Mouse (Mus musculus): ENCODE results near the gene Gm11237.
"Not testable (repeated sequence)": the region's sequence is repeated elsewhere in the genome, so short reads cannot be mapped to it uniquely, and the experiment has no call there.

Gm11237 gene

GRCm38 (mm10) chr4:73622684-73623083, at the start of gene Gm11237:
Gene Gm11237, plus strand, starts transcription at chr4:73622984.
- DNase-seq (ENCODE audit: low spot score in 2 of 2) = not testable (repeated sequence)

DNA sequence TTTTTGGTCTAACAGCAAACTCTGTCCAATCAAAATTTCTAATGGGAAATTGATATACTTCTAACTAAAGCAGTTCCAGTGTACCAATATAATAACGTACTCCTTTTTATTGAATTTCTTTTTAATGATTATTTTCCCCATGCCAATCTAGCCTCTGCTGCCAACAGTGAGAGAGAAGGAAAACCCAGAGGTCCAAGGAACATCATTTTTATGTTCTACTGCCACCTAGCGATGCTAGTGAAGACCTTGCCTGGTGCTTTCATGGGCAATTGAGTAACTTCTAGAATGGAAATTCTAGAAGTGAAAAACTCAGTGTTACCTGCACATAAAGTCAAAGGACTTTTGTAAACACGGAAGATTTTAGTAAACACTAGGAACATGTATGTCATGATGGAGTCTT, 23.5 kb upstream of the Gm11237 start:
- DNase-seq (ENCODE audit: low spot score in 2 of 2) = no peak

- DNase-seq (ENCODE audit: low spot score in 2 of 2) = not testable (repeated sequence)
Observed at GRCm38 (mm10) chr4:73607581-73607980, 15.2 kb upstream of the Gm11237 start, which contains the start of gene Gm11238. Gene Gm11238, plus strand, starts transcription at chr4:73607881.

- not testable (repeated sequence) for DNase-seq (ENCODE audit: low spot score in 2 of 2)
Observed at GRCm38 (mm10) chr4:73637821-73638220, 15.0 kb downstream of the Gm11237 start, which contains the start of gene Gm11236. Gene Gm11236, plus strand, starts transcription at chr4:73638121.

- DNase-seq (ENCODE audit: low spot score in 2 of 2) = not testable (repeated sequence)
Observed at GRCm38 (mm10) chr4:73661864-73662263, 39.1 kb downstream of the Gm11237 start.

DNA sequence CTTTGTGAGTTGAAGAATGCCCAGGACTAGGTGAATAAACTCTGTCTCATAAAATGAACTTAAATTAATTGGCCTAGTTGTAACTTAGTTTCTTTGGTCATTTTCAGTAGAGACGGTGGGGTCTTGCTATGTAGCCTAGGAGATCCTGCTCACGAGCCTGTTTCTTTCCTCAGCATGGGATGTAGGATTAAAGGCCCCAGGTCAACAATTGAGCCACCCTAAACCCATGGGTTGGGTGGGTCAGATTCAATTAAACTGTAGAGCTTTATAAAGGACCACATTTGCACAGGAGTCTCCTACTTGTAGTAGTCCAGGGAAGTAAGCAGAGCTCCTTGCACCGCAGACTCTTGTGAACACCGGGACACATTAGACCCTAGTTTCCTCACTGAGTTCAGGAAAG, 45.3 kb downstream of the Gm11237 start, which contains the start of gene Gm11239:
Gene Gm11239 (plus strand): TSS at position 301 of the 400 bp plus-strand sequence.
- not testable (repeated sequence) for DNase-seq (ENCODE audit: low spot score in 2 of 2)
